Mouse (Mus musculus): Measurements from ENCODE around the gene Pgf. TPM values are rescaled to one million over a fixed set of nuclear protein-coding genes. Genes with fewer than 3 reads are reported as not detected.
A peak's percentile ranks its signal among the peaks of the same experiment; 100 is the strongest.

Gene Pgf
- polyA plus RNA-seq (2011; ENCODE audit: insufficient read depth, insufficient read length, low read depth, missing spikeins) = 5.5 and 5.8 TPM in 2 replicates

DNA sequence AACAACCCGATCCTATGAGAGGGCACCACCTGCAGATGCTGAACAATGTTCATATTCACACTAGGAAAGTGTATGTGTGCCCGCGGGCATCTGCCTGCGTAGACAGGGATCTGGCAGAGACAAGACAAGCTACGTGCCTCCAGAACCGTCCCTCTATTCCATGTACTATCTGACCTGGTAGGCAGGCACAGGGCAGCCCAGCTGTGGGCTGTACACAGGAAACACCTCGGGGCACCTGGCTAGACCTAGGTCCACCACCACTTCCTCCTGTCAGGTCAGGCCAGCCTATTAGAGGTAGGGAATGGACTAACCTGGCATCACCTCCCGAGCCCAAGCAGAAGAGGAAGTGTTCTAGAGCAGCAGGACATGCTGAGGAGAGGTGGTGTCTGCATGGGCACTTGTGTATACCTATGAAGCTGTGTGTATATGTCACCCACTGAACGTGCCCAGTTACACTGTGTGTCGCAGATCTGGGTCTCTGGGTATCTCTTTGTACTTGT, at the start of gene Pgf:
Gene Pgf, minus strand, starts transcription at position 51 of the 500 bp plus-strand sequence.
- Histone ChIP-seq H3K9ac (ENCODE audit: low read depth, poor library complexity, severe bottlenecking) (no peak within 1 kb of the TSS), H3K27ac (ENCODE audit: insufficient read depth, low read length) (no peak within 1 kb of the TSS)

DNA sequence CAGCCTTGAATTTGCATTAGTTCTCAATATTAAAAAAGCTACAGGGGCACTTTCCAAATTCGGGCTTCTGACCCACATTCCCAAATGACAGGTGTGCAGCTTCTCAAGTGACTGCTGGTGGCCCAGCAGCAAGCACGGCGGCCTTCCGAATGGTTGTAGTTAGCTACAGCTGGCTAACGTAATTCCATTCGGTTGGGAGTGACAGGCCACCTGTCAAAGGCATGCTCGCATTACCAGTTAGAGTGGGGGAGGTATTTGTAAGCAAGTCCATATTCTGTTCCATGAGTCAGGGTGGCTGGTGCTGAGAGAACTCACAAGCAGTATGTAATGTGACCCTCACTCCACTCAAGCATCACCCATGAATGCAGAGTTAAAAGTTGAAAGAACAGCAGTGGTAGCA, 49.6 kb upstream of the Pgf start:
- H3K27me3 ChIP-seq (ENCODE audit: control insufficient read depth, insufficient read depth, low read length, poor library complexity, severe bottlenecking) = no peaks in the 10 kb centered on the region
- TF ChIP-seq CTCF (IDR thresholded peaks at IDR 0.05; ENCODE audit: low read depth, low read length) (no peak), EP300 (IDR thresholded peaks at IDR 0.05; ENCODE audit: insufficient read depth, low read depth, low read length) (no peak), POLR2A (IDR thresholded peaks at IDR 0.05; ENCODE audit: insufficient read depth, low read length) (no peak)
- H3K36me3 ChIP-seq (ENCODE audit: control insufficient read depth, insufficient read depth, low read length, poor library complexity, severe bottlenecking) = peaks cover 19% of the 10 kb centered on the region
- H3K27ac ChIP-seq (ENCODE audit: insufficient read depth, low read length) = no peak overlapping the region
- no peak overlapping the region for H3K9ac ChIP-seq (ENCODE audit: low read depth, poor library complexity, severe bottlenecking)
- H3K9me3 ChIP-seq (replicated peaks; ENCODE audit: control insufficient read depth, insufficient read depth, low read length, poor library complexity, severe bottlenecking) = no peaks in the 10 kb centered on the region
- H3K4me1 ChIP-seq (ENCODE audit: control insufficient read depth, insufficient read depth, low read length) = no peaks in the 10 kb centered on the region
- H3K4me3 ChIP-seq (ENCODE audit: low read depth, low read length) = no peak overlapping the region

More for the DNA sequence above, at the start of gene Pgf:
- no peak for TF ChIP-seq CTCF (IDR thresholded peaks at IDR 0.05; ENCODE audit: low read depth, low read length)
- no peak for TF ChIP-seq EP300 (IDR thresholded peaks at IDR 0.05; ENCODE audit: insufficient read depth, low read depth, low read length)
- no peak for TF ChIP-seq POLR2A (IDR thresholded peaks at IDR 0.05; ENCODE audit: insufficient read depth, low read length)
- Histone ChIP-seq H3K27me3 (ENCODE audit: control insufficient read depth, insufficient read depth, low read length, poor library complexity, severe bottlenecking) (no peaks in the 10 kb centered on the region), H3K36me3 (ENCODE audit: control insufficient read depth, insufficient read depth, low read length, poor library complexity, severe bottlenecking) (no peaks in the 10 kb centered on the region), H3K9me3 (replicated peaks; ENCODE audit: control insufficient read depth, insufficient read depth, low read length, poor library complexity, severe bottlenecking) (no peaks in the 10 kb centered on the region), H3K4me1 (ENCODE audit: control insufficient read depth, insufficient read depth, low read length) (no peaks in the 10 kb centered on the region), H3K4me3 (ENCODE audit: low read depth, low read length) (peak within 1 kb of the TSS; percentile 22)

DNA sequence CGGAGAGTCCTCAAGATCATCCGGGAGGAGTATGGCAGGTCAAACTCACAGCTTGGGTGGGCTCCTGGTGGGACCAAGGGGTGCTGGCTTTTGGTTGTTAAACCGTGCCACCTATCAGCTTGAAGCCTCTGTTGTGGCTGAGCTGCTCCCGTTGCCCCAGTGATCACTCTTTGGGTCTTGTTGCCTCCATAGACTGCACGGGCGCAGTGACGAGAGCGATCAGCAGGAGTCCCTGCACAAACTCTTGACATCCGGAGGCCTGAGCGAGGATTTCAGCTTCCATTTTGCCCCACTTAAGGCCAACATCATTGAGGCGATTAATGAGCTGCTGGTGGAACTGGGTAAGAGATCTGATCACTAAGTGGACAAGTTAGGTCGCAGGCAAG, 42.3 kb upstream of the Pgf start:
- no peak overlapping the region for H3K27ac ChIP-seq (ENCODE audit: insufficient read depth, low read length)
- no peaks in the 10 kb centered on the region for H3K27me3 ChIP-seq (ENCODE audit: control insufficient read depth, insufficient read depth, low read length, poor library complexity, severe bottlenecking)
- no peak for TF ChIP-seq POLR2A (IDR thresholded peaks at IDR 0.05; ENCODE audit: insufficient read depth, low read length)
- TF ChIP-seq CTCF (IDR thresholded peaks at IDR 0.05; ENCODE audit: low read depth, low read length) = no peak
- no peak for TF ChIP-seq EP300 (IDR thresholded peaks at IDR 0.05; ENCODE audit: insufficient read depth, low read depth, low read length)
- H3K4me3 ChIP-seq (ENCODE audit: low read depth, low read length) = peak overlapping the region; percentile 88
- no peaks in the 10 kb centered on the region for H3K9me3 ChIP-seq (replicated peaks; ENCODE audit: control insufficient read depth, insufficient read depth, low read length, poor library complexity, severe bottlenecking)
- H3K9ac ChIP-seq (ENCODE audit: low read depth, poor library complexity, severe bottlenecking) = peak overlapping the region; percentile 72
- no peaks in the 10 kb centered on the region for H3K4me1 ChIP-seq (ENCODE audit: control insufficient read depth, insufficient read depth, low read length)
- peaks cover 11% of the 10 kb centered on the region for H3K36me3 ChIP-seq (ENCODE audit: control insufficient read depth, insufficient read depth, low read length, poor library complexity, severe bottlenecking)

DNA sequence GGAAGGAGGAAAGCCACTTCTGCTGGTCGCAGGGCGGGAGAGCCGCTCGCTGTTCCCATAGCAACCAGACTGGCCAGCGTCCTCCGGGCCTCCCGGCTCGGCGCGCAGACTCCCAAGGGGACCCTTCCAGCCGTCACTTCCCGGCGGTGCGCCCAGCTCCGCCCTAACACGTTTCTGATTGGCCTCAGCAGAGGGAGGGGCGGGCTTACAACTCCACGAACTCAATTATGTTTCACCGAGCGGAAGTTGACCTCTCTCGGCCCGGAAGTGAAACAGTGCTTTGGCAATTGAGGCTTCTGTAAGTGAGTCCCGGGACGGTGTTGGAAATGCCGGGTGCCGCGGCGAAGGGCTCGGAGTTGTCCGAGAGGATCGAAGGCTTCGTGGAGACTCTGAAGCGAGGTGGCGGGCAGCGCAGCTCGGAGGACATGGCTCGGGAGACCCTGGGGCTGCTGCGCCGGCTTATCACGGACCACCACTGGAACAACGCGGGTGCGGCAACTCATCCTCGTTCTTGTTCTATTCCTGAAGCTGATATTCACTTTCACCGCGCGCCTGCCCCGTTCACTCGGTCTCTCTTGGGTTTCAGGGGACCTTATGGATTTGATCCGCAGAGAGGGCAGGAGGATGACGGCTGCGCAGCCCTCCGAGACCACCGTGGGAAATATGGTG, 41.8 kb upstream of the Pgf start, which contains the start of gene Eif2b2:
Gene Eif2b2, plus strand, starts transcription at position 246 of the 669 bp plus-strand sequence.
- H3K4me1 ChIP-seq (ENCODE audit: control insufficient read depth, insufficient read depth, low read length) = no peaks in the 10 kb centered on the region
- H3K27ac ChIP-seq (ENCODE audit: insufficient read depth, low read length) = no peak within 1 kb of the TSS
- peak within 1 kb of the TSS; percentile 88 for H3K4me3 ChIP-seq (ENCODE audit: low read depth, low read length)
- H3K36me3 ChIP-seq (ENCODE audit: control insufficient read depth, insufficient read depth, low read length, poor library complexity, severe bottlenecking) = peaks cover 9% of the 10 kb centered on the region
- H3K9me3 ChIP-seq (replicated peaks; ENCODE audit: control insufficient read depth, insufficient read depth, low read length, poor library complexity, severe bottlenecking) = no peaks in the 10 kb centered on the region
- TF ChIP-seq EP300 (IDR thresholded peaks at IDR 0.05; ENCODE audit: insufficient read depth, low read depth, low read length) = no peak
- no peak for TF ChIP-seq CTCF (IDR thresholded peaks at IDR 0.05; ENCODE audit: low read depth, low read length)
- TF ChIP-seq POLR2A (IDR thresholded peaks at IDR 0.05; ENCODE audit: insufficient read depth, low read length) = peak; percentile 18
- peak within 1 kb of the TSS; percentile 72 for H3K9ac ChIP-seq (ENCODE audit: low read depth, poor library complexity, severe bottlenecking)
- H3K27me3 ChIP-seq (ENCODE audit: control insufficient read depth, insufficient read depth, low read length, poor library complexity, severe bottlenecking) = no peaks in the 10 kb centered on the region

DNA sequence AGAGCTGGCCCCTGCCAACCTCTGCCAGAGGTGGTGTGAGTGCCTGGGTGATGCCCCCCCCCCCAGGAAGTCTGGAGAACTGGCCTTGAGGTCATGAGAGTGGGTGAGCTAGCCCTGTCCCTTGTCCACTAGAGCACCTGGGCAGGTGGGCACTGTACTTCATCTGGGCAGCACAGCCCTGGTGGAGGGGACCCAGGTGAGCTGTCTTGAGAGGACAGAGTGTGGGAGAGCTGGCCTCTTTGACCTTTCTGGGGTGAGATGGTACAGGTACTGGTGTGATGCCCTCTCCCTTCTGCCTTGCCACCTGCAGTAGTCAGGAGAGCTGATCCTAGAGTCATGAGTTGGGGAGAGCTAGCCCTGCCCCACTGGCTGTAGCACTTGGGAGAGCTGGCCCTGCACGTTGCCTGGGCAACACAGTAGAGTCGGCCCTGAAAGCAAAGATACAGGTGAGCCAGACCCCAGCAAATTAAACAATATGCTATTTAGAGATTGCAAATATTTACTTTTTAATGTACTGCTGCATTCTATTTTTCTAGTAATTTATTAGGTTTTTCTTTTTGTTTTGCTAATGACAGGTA, 40.2 kb upstream of the Pgf start:
- H3K27ac ChIP-seq (ENCODE audit: insufficient read depth, low read length) = no peak overlapping the region
- no peak overlapping the region for H3K9ac ChIP-seq (ENCODE audit: low read depth, poor library complexity, severe bottlenecking)
- H3K9me3 ChIP-seq (replicated peaks; ENCODE audit: control insufficient read depth, insufficient read depth, low read length, poor library complexity, severe bottlenecking) = no peaks in the 10 kb centered on the region
- H3K36me3 ChIP-seq (ENCODE audit: control insufficient read depth, insufficient read depth, low read length, poor library complexity, severe bottlenecking) = peaks cover 4% of the 10 kb centered on the region
- H3K4me3 ChIP-seq (ENCODE audit: low read depth, low read length) = no peak overlapping the region
- no peaks in the 10 kb centered on the region for H3K27me3 ChIP-seq (ENCODE audit: control insufficient read depth, insufficient read depth, low read length, poor library complexity, severe bottlenecking)
- H3K4me1 ChIP-seq (ENCODE audit: control insufficient read depth, insufficient read depth, low read length) = no peaks in the 10 kb centered on the region
- TF ChIP-seq POLR2A (IDR thresholded peaks at IDR 0.05; ENCODE audit: insufficient read depth, low read length) (no peak), CTCF (IDR thresholded peaks at IDR 0.05; ENCODE audit: low read depth, low read length) (no peak), EP300 (IDR thresholded peaks at IDR 0.05; ENCODE audit: insufficient read depth, low read depth, low read length) (no peak)

DNA sequence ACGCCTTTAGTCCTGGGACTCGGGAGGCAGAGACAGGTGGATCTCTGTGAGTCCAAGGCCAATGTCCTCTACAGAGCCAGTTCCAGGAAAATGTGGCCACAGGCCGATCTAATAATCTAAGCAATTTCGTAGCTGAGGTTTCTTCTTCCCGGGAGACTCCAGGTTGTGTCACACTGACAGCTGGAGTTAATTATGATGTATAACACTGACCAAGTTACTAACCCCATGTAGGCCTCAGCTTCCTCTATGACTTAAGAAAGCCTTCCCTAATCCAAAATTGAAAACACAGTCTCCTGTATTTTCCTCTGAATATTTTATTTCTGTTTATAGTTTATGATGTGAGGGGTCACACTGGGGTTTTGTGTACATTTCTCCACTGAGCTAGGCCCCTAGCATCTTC, 37.4 kb upstream of the Pgf start:
- H3K27ac ChIP-seq (ENCODE audit: insufficient read depth, low read length) = no peak overlapping the region
- H3K36me3 ChIP-seq (ENCODE audit: control insufficient read depth, insufficient read depth, low read length, poor library complexity, severe bottlenecking) = no peaks in the 10 kb centered on the region
- H3K27me3 ChIP-seq (ENCODE audit: control insufficient read depth, insufficient read depth, low read length, poor library complexity, severe bottlenecking) = no peaks in the 10 kb centered on the region
- no peak overlapping the region for H3K4me3 ChIP-seq (ENCODE audit: low read depth, low read length)
- TF ChIP-seq EP300 (IDR thresholded peaks at IDR 0.05; ENCODE audit: insufficient read depth, low read depth, low read length) (no peak), CTCF (IDR thresholded peaks at IDR 0.05; ENCODE audit: low read depth, low read length) (no peak)
- H3K9ac ChIP-seq (ENCODE audit: low read depth, poor library complexity, severe bottlenecking) = no peak overlapping the region
- H3K4me1 ChIP-seq (ENCODE audit: control insufficient read depth, insufficient read depth, low read length) = no peaks in the 10 kb centered on the region
- no peaks in the 10 kb centered on the region for H3K9me3 ChIP-seq (replicated peaks; ENCODE audit: control insufficient read depth, insufficient read depth, low read length, poor library complexity, severe bottlenecking)

Measured in ES-Bruce4 (cell line).